Mouse (Mus musculus) CH12.LX (cell line): Measurements from ENCODE around the gene Miox. TPM values are rescaled to one million over a fixed set of nuclear protein-coding genes. Genes with fewer than 3 reads are reported as not detected.

ENCODE experiments used
- DNase-seq: peaks from one replicate; pipeline ENCODE4 v3.0.0-alpha.2; 2013; ENCODE audit errors: extremely low read depth
- H3K27ac ChIP-seq: 2 replicates; pipeline ENCODE4 v1.5.1; 2012; ENCODE audit warnings: low read depth, mild to moderate bottlenecking, control low read depth, moderate library complexity; ENCODE audit not compliant: insufficient read depth
- H3K27me3 ChIP-seq: replicated peaks from 2 replicates; pipeline ENCODE3; 2012; ENCODE audit warnings: inconsistent platforms
- H3K36me3 ChIP-seq, 2 experiments: replicated peaks in 1 of 2; 2 replicates each; pipeline versions ENCODE3 to v1.6.1; 2012; ENCODE audit warnings: inconsistent platforms in 1 of 2, low read length in 1 of 2, mild to moderate bottlenecking in 1 of 2, mixed read lengths in 1 of 2, moderate library complexity in 1 of 2; ENCODE audit not compliant: control insufficient read depth in 1 of 2, insufficient read depth in 1 of 2
- H3K4me1 ChIP-seq, 2 experiments: 2 replicates each; pipeline ENCODE4 v1.6.1; 2012; ENCODE audit warnings: inconsistent platforms in 1 of 2, moderate library complexity in 1 of 2; ENCODE audit not compliant: insufficient read depth in 2 of 2, control insufficient read depth in 1 of 2
- H3K4me2 ChIP-seq: 2 replicates; pipeline ENCODE4 v1.6.1; 2012; ENCODE audit warnings: low read depth, mild to moderate bottlenecking, control low read depth; ENCODE audit not compliant: poor library complexity, insufficient read depth, severe bottlenecking
- H3K4me3 ChIP-seq, 3 experiments: fragments of 150-350 bp in 1 of 3; sonication (generic) in 1 of 3; replicated peaks in 1 of 3; 2 replicates each; pipeline versions ENCODE3 to v1.5.1; 2011 to 2012; ENCODE audit warnings: low read depth in 2 of 3, low read length in 2 of 3, mild to moderate bottlenecking in 2 of 3, moderate library complexity in 2 of 3, control low read depth in 1 of 3, improper control_type of control experiment in 1 of 3, inconsistent platforms in 1 of 3, mixed read lengths in 1 of 3; ENCODE audit not compliant: poor library complexity in 1 of 3
- H3K79me2 ChIP-seq: replicated peaks from 2 replicates; pipeline ENCODE4 v1.6.1; 2012; ENCODE audit warnings: mild to moderate bottlenecking, moderate library complexity; ENCODE audit not compliant: control insufficient read depth, poor library complexity, insufficient read depth, severe bottlenecking; ENCODE audit errors: extremely low read depth
- H3K9ac ChIP-seq: 2 replicates; pipeline ENCODE4 v1.6.1; 2012; ENCODE audit warnings: low read depth, mild to moderate bottlenecking, control low read depth, moderate library complexity; ENCODE audit not compliant: insufficient read depth
- H3K9me3 ChIP-seq: replicated peaks from 2 replicates; pipeline ENCODE3; 2012; ENCODE audit warnings: low read length, inconsistent platforms, mixed read lengths
- BHLHE40 ChIP-seq: IDR thresholded peaks from 2 replicates; pipeline ENCODE4 v1.6.1; 2011; ENCODE audit warnings: mild to moderate bottlenecking, low read depth, low read length, improper control_type of control experiment
- CHD1 ChIP-seq: IDR thresholded peaks from 2 replicates; pipeline ENCODE4 v1.6.1; 2012; ENCODE audit warnings: low read depth, low read length, improper control_type of control experiment, inconsistent platforms
- CHD2 ChIP-seq: IDR thresholded peaks from 2 replicates; pipeline ENCODE4 v1.6.1; 2011; ENCODE audit warnings: low read length, improper control_type of control experiment
- E2F4 ChIP-seq: IDR thresholded peaks from 2 replicates; pipeline ENCODE4 v1.6.1; 2011; ENCODE audit warnings: low read depth, low read length, improper control_type of control experiment; ENCODE audit not compliant: insufficient replicate concordance
- ETS1 ChIP-seq: conservative IDR thresholded peaks from 2 replicates; pipeline ENCODE4 v1.6.1; 2012; ENCODE audit warnings: low read depth, mild to moderate bottlenecking, inconsistent platforms, low read length, improper control_type of control experiment, moderate library complexity
- GABPA ChIP-seq: IDR thresholded peaks from 2 replicates; pipeline ENCODE4 v1.6.1; 2012; ENCODE audit warnings: low read depth, low read length, improper control_type of control experiment, inconsistent platforms; ENCODE audit not compliant: insufficient replicate concordance
- HCFC1 ChIP-seq: IDR thresholded peaks from 2 replicates; pipeline ENCODE4 v1.6.1; 2012; ENCODE audit warnings: low read depth, mild to moderate bottlenecking, inconsistent platforms, low read length, improper control_type of control experiment
- IRF4 ChIP-seq: IDR thresholded peaks from 2 replicates; pipeline ENCODE4 v1.6.1; 2014; ENCODE audit warnings: low read depth, mild to moderate bottlenecking, inconsistent platforms, low read length, improper control_type of control experiment
- JUND ChIP-seq: conservative IDR thresholded peaks from 2 replicates; pipeline ENCODE4 v1.6.1; 2011; ENCODE audit warnings: low read depth, low read length, improper control_type of control experiment
- KAT2A ChIP-seq: IDR thresholded peaks from 2 replicates; pipeline ENCODE4 v1.6.1; 2012; ENCODE audit warnings: low read length, improper control_type of control experiment, inconsistent platforms; ENCODE audit not compliant: insufficient replicate concordance
- MXI1 ChIP-seq: IDR thresholded peaks from 2 replicates; pipeline ENCODE4 v1.6.1; 2011; ENCODE audit warnings: mild to moderate bottlenecking, low read depth, low read length, improper control_type of control experiment
- MYC ChIP-seq: IDR thresholded peaks from 2 replicates; pipeline ENCODE4 v1.6.1; 2011; ENCODE audit warnings: low read depth, mild to moderate bottlenecking, improper control_type of control experiment, low read length
- NELFE ChIP-seq: IDR thresholded peaks from 2 replicates; pipeline ENCODE4 v1.6.1; 2011; ENCODE audit warnings: low read depth, low read length, improper control_type of control experiment
- NRF1 ChIP-seq: IDR thresholded peaks from 2 replicates; pipeline ENCODE4 v1.6.1; 2014; ENCODE audit warnings: low read depth, mild to moderate bottlenecking, inconsistent platforms, low read length, improper control_type of control experiment, moderate library complexity
- POLR2AphosphoS2 ChIP-seq: IDR thresholded peaks from 2 replicates; pipeline ENCODE4 v1.6.1; 2011; ENCODE audit warnings: low read depth, low read length, improper control_type of control experiment
- RCOR1 ChIP-seq: conservative IDR thresholded peaks from 2 replicates; pipeline ENCODE4 v1.6.1; 2012; ENCODE audit warnings: low read depth, mild to moderate bottlenecking, inconsistent platforms, low read length, improper control_type of control experiment
- UBTF ChIP-seq: IDR thresholded peaks from 2 replicates; pipeline ENCODE4 v1.6.1; 2012; ENCODE audit warnings: low read depth, mild to moderate bottlenecking, inconsistent platforms, low read length, improper control_type of control experiment, moderate library complexity
- USF2 ChIP-seq: conservative IDR thresholded peaks from 2 replicates; pipeline ENCODE4 v1.6.1; 2011; ENCODE audit warnings: low read depth, low read length, improper control_type of control experiment
- ZMIZ1 ChIP-seq: IDR thresholded peaks from 2 replicates; pipeline ENCODE4 v1.6.1; 2012; ENCODE audit warnings: low read depth, mild to moderate bottlenecking, inconsistent platforms, low read length, improper control_type of control experiment
- ZNF384 ChIP-seq: IDR thresholded peaks from 2 replicates; pipeline ENCODE4 v1.6.1; 2012; ENCODE audit warnings: low read depth, low read length, improper control_type of control experiment, inconsistent platforms
- dilution Hi-C: fragments of 300-500 bp; cut with MboI; formaldehyde crosslinking; loops from 2 replicates; pipeline ENCODE4 v1.14.3; 2020; ENCODE audit warnings: low sequenced_read_pairs; ENCODE audit not compliant: extremely low pct_unique_long_range_greater_than_20kb, extremely low pct_ligation_motif_present
- in situ Hi-C: fragments of 300-500 bp; cut with MboI; formaldehyde crosslinking; loops from 3 replicates; pipeline ENCODE4 v1.14.3; 2019; ENCODE audit warnings: low sequenced_read_pairs, low pct_ligation_motif_present, low pct_unique_long_range_greater_than_20kb, mixed read lengths
- polyA plus RNA-seq: library from polyadenylated mRNA; unstranded; fragments of >175 nt; gene quantifications from 2 replicates; pipeline ENCODE4 v1.2.1, GENCODE M21; 2012; ENCODE audit warnings: low read depth; ENCODE audit not compliant: insufficient read length
- total RNA-seq, 2 experiments: library from RNA; depleted of rRNA; stranded (reverse); fragments of 300-350 nt in 1 of 2; fragments of >200 nt in 1 of 2; gene quantifications; 2 replicates each; pipeline ENCODE4 v1.2.3; 2012 to 2014

The Miox gene
- total and polyA plus RNA-seq, 3 experiments, result not detected

- Histone ChIP-seq H3K9ac (no peak overlapping the region), H3K9me3 (no peaks in the 10 kb centered on the region), H3K27me3 (no peaks in the 10 kb centered on the region), H3K27ac (no peak overlapping the region), H3K79me2 (no peaks in the 10 kb centered on the region), H3K4me3 (no peak overlapping the region), H3K4me2 (no peak overlapping the region), H3K36me3 (peaks cover 62 to 86% of the 10 kb centered on the region in 2 experiments), H3K4me1 (no peaks in the 10 kb centered on the region)
- no peak for DNase-seq
- dilution Hi-C loops, result no loop called here
- in situ Hi-C loops, result no loop called here
- TF ChIP-seq IRF4 (no peak), HCFC1 (no peak), BHLHE40 (no peak), RCOR1 (no peak), ZNF384 (no peak), KAT2A (no peak), GABPA (no peak), CHD2 (no peak), UBTF (no peak), E2F4 (no peak), CHD1 (no peak), NELFE (no peak), ZMIZ1 (no peak), MYC (no peak), ETS1 (no peak), JUND (no peak)
Measured at GRCm38 (mm10) chr15:89295580-89296165, 38.5 kb upstream of the Miox start.

- H3K27me3 ChIP-seq, result no peaks in the 10 kb centered on the region
- TF ChIP-seq MXI1 (no peak), NRF1 (no peak), USF2 (no peak), GABPA (no peak), POLR2AphosphoS2 (no peak)
- in situ Hi-C loops, result no loop called here
- no peak overlapping the region for H3K9ac ChIP-seq
- no peak for DNase-seq
- H3K4me2 ChIP-seq, result no peak overlapping the region
- no peaks in the 10 kb centered on the region for H3K4me1 ChIP-seq
- H3K36me3 ChIP-seq, result peaks cover 62 to 89% of the 10 kb centered on the region in 2 experiments
- no peaks in the 10 kb centered on the region for H3K9me3 ChIP-seq
- H3K4me3 ChIP-seq, result no peak overlapping the region
- no peak overlapping the region for H3K27ac ChIP-seq
- no peaks in the 10 kb centered on the region for H3K79me2 ChIP-seq
- dilution Hi-C loops, result no loop called here
Measured at GRCm38 (mm10) chr15:89296465-89296864, 37.7 kb upstream of the Miox start.
